Mouse (Mus musculus) testis, postnatal 14 days (tissue): Measurements from ENCODE around the gene Kcnj6.
A peak's percentile ranks its signal among the peaks of the same experiment; 100 is the strongest.

Experiments
- DNase-seq: peaks from one replicate; pipeline ENCODE4 v3.0.0; 2021; ENCODE audit warnings: low spot score

Kcnj6 gene

DNA sequence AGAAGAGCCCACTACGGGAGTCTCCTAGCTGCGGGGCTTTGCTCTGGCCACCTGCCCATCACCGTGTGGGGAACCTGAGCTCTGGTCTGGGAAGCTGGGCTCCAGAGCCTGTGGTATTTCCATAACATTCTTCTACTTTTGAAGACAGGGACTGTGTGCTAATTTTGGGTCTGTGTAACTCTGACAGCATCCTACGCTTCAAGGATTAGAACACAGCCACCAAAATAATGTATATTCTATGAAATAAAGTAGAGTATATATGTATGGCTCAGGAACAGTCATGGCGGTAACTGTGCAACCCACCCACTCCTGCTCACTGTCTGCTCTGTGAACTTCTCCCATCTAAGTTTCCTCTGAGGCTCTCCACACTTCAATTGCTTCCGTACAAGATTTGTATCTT lies 229.9 kb downstream of the Kcnj6 start:
- no peak for DNase-seq

DNA sequence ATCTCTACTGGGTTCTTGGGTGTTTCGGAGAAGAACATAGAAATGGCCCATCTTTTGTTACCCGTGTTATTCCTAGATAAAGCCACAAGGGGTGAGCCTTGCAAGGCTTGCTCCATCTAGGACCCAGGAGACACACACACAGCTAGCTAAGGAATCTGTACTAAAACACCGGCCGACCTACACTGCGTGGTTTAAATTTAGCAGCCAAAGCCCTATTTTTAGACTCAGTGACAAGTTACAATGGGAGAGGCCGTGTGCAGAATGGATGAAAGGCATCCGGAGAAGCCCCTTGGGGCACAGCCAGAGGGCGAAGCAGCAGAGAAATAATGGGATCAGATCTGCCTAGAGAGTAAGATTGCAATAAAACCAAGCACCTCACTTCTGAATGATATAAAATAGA lies 232.4 kb downstream of the Kcnj6 start:
- DNase-seq: no peak

- DNase-seq: peak; percentile 23
Observed at GRCm38 (mm10) chr16:94760732-94761131, 236.8 kb downstream of the Kcnj6 start.

DNA sequence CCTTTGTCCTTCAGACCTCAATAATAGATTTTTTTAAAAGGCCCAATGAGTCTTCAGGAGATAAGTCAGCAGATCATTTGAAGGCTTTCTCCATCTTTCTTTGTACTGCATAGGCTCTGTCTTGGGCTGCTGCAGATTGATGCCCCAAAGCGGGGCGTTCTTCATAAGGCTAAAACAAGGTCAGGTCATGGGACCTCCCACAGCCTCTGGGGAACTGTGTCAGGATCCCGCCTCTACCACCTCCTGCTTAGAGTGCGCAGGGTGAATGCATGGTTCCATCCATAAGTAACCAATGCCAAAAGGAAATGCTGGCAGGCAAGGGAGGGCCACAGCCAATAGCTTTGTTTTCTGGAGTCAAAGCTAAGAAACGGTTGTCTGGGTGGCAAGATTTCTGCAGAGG lies 237.7 kb downstream of the Kcnj6 start:
- no peak for DNase-seq

GRCm38 (mm10) chr16:94758606-94759005 lies 238.9 kb downstream of the Kcnj6 start:
- DNase-seq: peak; percentile 26

DNA sequence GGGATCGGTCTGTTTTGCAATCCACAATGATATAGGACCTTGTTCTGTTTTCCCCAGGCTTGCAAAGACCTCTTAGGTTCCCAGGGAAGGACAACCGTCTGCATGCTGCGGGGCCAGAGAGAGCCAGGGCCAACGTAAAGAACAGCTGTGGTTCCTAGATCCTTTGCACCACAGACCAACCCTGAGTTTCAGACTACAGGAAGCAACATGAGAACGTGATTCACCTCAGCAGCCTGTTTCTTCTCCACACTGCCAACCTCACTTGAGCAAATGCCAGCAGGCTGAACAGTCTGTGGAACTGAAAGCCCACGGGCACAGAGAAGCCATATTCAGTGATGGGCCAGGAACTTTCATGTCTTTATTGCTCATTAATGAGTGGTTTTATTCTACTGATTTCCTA lies 241.1 kb downstream of the Kcnj6 start:
- DNase-seq: no peak

DNA sequence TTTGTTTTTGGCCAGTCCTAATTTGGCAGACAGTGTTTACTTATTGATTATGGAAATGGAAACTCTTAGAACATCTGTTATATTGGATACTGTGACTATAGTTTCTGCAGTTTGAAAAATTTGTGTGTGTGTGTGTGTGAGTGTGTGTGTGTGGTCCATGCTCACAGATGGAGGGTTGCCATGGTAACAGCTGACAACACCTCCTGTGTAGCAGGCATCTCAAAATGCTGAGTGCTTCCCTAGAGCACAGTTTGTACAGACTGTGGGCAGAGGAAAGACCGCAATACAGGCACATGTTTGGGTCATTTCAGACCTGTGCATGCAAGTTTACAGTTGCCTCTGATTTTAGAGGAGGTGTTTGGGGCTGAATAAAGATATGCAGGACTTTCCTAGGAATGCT lies 244.0 kb downstream of the Kcnj6 start:
- DNase-seq: no peak

- DNase-seq: peak; percentile 15
Observed at GRCm38 (mm10) chr16:94752781-94753180, 244.7 kb downstream of the Kcnj6 start.

GRCm38 (mm10) chr16:94745016-94745415 lies 252.5 kb downstream of the Kcnj6 start:
- DNase-seq: peak; percentile 31

DNA sequence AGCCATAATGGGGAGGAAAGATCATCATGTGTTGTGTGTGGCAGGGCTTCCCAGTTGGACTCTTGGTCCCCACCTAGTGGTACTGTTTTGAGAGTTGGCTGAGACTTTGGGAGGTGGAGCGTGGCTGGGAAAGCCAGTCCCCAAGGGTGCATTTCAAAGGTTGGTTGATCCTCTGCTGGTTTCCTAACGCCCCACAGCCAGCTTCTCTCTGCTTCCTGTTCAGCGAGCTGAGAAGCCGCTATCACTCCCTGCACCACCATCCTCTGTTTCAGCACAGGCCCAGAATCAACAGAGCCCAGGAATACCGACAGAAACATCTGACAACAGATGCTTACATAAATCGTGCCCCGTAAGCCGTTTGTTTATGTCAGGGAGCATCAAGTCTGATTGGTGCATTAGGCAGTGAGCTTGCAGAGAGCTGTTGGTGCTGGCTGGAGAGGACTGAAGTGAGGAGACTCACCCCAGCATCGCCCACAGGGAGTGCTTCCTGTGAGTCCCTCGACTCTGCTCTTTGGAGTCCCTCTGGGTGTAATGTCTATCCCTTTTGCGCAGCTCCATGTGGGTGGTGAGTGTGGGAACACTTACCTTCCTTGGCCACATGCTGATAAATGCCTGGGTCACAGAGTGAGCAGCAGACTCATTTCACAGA lies 253.5 kb downstream of the Kcnj6 start:
- no peak for DNase-seq

DNA sequence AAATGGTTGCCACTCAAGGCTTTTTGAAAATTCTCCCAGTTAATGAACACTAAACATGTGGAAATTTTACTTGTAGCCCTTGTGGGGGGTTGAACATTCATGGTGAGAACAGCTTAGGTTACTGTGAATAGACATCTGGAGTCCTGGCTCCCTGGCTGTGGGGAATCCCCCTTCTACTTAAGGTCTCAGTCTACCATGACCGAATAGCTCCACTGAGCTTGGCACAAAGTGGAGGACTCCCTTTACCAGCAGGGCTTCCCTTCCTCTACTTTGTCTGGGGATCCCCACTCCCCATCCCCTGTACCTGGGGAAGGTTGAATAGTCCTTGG lies 260.2 kb downstream of the Kcnj6 start:
- DNase-seq: no peak

DNA sequence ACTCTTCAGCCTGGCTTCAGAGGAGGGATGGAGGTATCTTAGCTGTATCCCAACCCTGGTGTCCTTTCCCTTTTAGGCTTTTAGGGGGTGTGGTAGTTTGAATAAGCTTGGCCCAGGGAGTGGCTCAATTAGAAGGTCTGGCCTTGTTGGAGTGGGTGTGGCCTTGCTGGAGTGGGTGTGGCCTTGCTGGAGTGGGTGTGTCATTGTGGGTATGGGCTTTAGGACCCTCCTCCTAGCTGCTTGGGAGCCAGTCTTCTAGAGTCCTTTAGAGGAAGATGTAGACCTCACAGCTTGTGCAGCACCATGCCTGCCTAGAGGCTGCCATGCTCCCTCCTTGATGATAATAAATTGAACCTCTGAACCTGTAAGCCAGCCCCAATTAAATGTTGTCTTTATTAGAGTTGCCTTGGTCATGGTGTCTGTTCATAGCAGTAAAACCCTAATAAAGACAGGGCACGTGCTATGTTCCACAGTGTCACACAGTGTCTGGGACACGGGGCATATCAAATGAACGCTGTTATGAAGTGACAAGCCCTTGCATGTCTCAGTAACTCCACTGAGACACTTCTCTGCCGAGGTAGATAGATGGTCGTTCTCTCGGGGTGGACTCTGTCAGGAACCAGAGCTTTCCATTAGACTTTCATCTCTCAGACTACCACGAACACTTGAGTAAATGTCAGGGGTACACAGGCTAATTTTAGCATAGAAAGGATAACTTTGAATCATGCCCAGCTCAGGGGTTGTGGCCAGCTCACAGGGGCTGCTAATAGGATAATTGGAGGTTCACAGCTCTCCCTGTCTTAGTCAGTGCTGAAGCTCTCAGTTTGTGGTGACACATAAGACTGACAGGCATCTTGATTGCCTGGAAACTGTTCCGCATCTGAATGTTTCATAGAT lies 260.8 kb downstream of the Kcnj6 start:
- DNase-seq: no peak

DNA sequence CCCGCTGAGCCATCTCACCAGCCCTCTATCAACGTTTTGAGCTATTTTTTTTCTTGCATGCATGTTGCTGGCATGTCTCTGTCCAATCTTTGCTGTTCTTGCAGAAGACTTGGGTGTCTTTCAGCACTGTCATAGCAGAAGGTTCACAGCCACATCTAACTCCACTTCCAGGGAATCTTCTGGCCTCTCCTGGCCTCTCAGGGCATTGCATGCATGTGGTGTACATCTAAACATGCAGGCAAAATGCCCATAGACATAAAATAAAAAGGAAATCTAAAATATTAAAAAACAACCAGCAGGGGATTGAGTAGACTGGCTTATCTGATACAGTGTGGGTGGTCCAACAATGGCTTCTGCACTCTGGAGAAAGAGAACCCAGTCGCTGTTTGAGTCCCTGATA lies 262.0 kb downstream of the Kcnj6 start:
- DNase-seq: no peak

DNA sequence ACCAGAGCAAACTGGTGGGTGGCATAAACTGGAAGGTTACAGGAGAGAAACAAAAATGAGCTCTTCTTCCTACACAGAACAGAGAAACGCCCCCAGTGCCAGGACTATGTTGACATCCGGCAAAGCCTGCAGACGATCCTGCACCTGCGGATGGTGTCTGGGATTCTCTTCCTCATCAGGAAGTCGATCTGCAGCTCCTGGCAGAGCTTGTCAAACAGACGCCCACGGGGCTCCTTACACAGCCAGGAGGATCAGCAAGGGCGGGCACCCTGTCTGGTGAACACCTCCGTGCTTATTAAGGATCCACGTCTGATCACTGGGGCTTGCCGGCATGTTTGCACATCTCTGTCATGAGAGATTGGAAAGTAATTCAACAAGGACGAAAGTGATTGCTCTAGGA lies 266.5 kb downstream of the Kcnj6 start:
- no peak for DNase-seq

- no peak for DNase-seq
Observed at GRCm38 (mm10) chr16:94729236-94729635, 268.3 kb downstream of the Kcnj6 start.

- no peak for DNase-seq
Observed at GRCm38 (mm10) chr16:94724747-94725211, 272.7 kb downstream of the Kcnj6 start.

DNA sequence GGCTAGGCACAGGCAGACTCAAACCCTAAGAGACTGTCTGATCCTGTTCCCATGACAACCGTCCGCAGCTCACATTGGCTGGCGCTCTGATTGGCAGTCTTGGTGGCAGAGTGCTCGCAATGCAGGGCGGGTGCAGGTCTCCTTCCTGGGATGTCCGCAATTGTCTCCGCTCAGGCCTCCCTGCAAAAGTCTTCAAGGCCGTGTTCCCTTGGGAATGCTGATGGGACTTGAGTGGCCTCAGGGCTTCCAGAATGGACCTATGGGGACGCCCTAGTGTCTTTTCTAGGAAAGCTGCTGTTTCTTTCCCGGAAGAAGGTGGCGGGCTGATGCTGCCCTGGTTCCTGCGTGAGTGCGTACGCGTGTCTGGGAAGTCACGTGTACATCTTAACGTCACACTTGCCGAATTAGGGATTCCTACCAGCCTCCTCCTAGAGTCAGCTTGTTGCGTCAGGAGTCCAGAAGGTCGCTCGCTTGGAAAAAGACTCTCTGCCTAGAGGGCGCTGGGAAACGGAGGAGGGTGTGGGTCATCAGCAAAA lies 273.4 kb downstream of the Kcnj6 start:
- peak; percentile 78 for DNase-seq

- no peak for DNase-seq
Observed at GRCm38 (mm10) chr16:94722936-94723335, 274.6 kb downstream of the Kcnj6 start.

GRCm38 (mm10) chr16:94721549-94722006 lies 275.9 kb downstream of the Kcnj6 start:
- DNase-seq: no peak

DNA sequence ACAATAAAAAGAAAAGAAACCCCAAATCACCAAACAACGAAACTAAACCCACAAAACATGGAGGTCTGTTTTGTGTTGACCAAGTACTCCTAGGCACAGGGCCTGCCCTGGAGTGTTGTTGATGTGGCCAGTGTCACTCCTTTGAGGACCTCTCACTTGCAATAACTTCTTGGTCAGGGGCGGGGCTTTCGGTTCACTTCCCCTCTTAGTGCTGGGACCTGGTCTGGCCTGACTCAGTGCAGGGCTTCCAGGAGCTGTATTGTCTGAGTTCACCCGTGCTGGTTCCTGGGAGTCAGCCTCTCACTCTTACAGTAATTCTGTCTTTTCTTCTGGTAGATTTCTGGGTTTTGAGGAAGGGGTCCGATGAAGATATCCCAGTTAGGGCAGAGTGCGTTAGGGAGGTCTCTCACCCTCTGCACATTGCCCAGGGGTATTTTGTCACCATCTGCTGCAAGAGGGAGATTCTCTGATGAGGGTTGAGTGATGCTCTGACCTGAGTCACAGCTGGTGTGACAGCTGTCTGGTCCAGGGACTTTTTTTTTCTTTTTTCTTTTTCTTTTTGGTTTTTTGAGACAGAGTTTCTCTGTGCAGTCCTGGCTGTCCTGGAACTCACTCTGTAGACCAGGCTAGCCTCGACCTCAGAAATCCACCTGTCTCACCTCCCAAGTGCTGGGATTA lies 276.9 kb downstream of the Kcnj6 start:
- no peak for DNase-seq

- DNase-seq: no peak
Observed at GRCm38 (mm10) chr16:94719488-94719887, 278.0 kb downstream of the Kcnj6 start.

DNA sequence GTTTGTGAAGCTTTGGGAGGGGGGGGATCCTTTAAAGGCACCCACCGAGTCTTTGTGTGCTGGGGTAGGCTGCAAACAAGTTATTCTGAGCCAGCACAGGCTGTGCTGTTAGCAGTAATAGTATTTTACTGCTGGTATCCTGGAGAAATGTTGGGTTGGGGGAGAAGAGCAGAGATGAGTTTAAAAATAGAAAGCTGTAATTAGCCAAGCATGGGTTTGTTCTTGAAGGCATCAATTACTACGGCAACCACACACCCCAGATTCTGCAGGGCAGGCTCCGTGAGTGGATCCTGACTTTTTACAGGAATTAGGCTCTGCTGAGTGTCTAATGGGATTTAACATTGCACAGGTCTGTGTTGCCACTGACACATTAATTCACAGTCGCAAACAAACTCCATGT lies 278.6 kb downstream of the Kcnj6 start:
- DNase-seq: no peak

DNA sequence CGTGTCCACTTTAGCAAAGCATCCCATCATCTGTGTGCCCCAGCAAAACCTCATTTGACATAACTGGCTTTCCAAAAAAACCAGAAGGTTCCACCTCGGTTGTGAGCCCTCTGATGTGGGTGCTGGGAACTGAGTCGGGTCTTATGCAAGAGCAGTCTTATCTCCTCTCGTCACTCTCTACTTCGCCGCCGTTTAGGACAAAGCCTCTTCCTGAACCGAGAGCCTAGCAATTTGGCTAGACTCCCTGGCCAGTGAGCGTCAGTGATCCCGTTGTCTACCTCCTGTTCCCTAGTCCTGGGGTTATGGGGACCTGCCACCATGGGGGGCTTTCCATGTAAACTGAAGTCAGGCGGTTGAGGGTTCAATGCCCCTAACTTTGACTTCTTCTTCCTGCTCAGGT lies 280.4 kb downstream of the Kcnj6 start:
- no peak for DNase-seq
